In the genomic region with DNA sequence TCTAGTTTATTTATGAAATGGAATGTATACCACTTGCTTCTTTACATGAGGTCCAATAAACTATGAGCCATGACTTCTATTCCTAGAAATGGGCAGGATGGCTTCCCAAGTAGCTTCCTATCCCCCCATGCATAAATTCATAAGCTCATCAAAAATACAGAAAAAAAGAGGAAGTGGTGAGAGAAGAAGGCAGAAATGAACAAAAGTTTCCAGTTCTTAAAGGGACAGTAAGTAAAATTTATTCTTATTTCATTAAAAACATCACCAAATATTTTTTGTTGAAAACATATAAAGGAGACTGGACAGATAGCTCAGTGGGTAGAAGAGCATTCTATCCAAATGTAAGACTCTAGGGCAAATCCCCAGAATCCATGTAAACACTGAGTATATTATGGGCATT, we compare ENCODE assay signal across 23 mouse cellular contexts.
"Had no signal": no experiment of that assay in that cellular context is flagged by ENCODE, and none has a peak within 500 bp of the region (broad histone marks: within the 10 kb centered on the region; RNA-seq: fewer than 3 reads in every experiment).

No protein-coding gene starts in this region.

- ATAC-seq: hindbrain, embryonic 16.5 days; inflammation-experienced regulatory T-cells, adult 6 months; intestine, embryonic 15.5 days; intestine, postnatal 0 days had no signal

- DNase-seq: gastrocnemius, adult 2 months; gastrocnemius, postnatal 10 days; gastrocnemius, postnatal 25 days; heart, adult 11 months; heart, adult 2 months; heart, postnatal 4 days; kidney, adult 18-20 months; kidney, adult 8-10 months; kidney, postnatal 10 days; kidney, postnatal 25 days; kidney, postnatal 4 days; liver; liver, embryonic 13.5 days had no signal

- H3K36me3 ChIP-seq: heart, embryonic 13.5 days; heart, embryonic 15.5 days; hindbrain, embryonic 10.5 days; hindbrain, embryonic 12.5 days; intestine, embryonic 15.5 days; limb, embryonic 10.5 days; limb, embryonic 12.5 days; liver, embryonic 13.5 days had no signal

- H3K27me3 ChIP-seq: heart, embryonic 13.5 days; heart, embryonic 15.5 days; hindbrain, embryonic 12.5 days; intestine, embryonic 15.5 days; limb, embryonic 12.5 days; liver, embryonic 13.5 days had no signal
